Mouse (Mus musculus) midbrain, postnatal 0 days (tissue): ENCODE measurements around the gene Ddx39b. TPM values are rescaled to one million over a fixed set of nuclear protein-coding genes. Genes with fewer than 3 reads are reported as not detected.
A peak's percentile ranks its signal among the peaks of the same experiment; 100 is the strongest.

ENCODE experiments used
- ATAC-seq: fragments of 200-750 bp; cut with Nextera tagmentation; 2 replicates; pipeline ENCODE4 v1.8.0; 2017; ENCODE audit warnings: moderate number of reproducible peaks, mild to moderate bottlenecking, moderate TSS enrichment, moderate library complexity; ENCODE audit not compliant: low FRiP score
- DNase-seq: peaks from one replicate; pipeline ENCODE4 v3.0.0-alpha.2; 2015; ENCODE audit warnings: low spot score
- H3K27ac ChIP-seq: fragments of 300-500 bp; sonication (generic); 2 replicates; pipeline ENCODE4 v1.5.1; 2014; ENCODE audit warnings: low read depth, mild to moderate bottlenecking, low read length, mixed read lengths
- H3K27me3 ChIP-seq: fragments of 300-500 bp; sonication (generic); 2 replicates; pipeline ENCODE4 v1.6.1; 2014; ENCODE audit warnings: low read length, control low read depth, mixed read lengths; ENCODE audit not compliant: insufficient read depth
- H3K36me3 ChIP-seq: fragments of 300-500 bp; sonication (generic); 2 replicates; pipeline ENCODE4 v1.6.1; 2014; ENCODE audit warnings: low read length, control low read depth, mixed read lengths; ENCODE audit not compliant: insufficient read depth
- H3K4me1 ChIP-seq: fragments of 300-500 bp; sonication (generic); 2 replicates; pipeline ENCODE4 v1.6.1; 2014; ENCODE audit warnings: mild to moderate bottlenecking, control low read depth, antibody characterized with exemption, low read length, mixed read lengths; ENCODE audit not compliant: insufficient read depth
- H3K4me2 ChIP-seq: fragments of 300-500 bp; sonication (generic); 2 replicates; pipeline ENCODE4 v1.6.1; 2014; ENCODE audit warnings: low read depth, mild to moderate bottlenecking, low read length, mixed read lengths; ENCODE audit not compliant: poor library complexity, severe bottlenecking
- H3K4me3 ChIP-seq: fragments of 300-500 bp; sonication (generic); 2 replicates; pipeline ENCODE4 v1.5.1; 2014; ENCODE audit warnings: low read depth, mild to moderate bottlenecking, low read length, moderate library complexity
- H3K9ac ChIP-seq: fragments of 300-500 bp; sonication (generic); replicated peaks from 2 replicates; pipeline ENCODE4 v1.6.1; 2014; ENCODE audit warnings: mild to moderate bottlenecking, low read length, moderate library complexity, mixed read lengths; ENCODE audit not compliant: poor library complexity, severe bottlenecking
- H3K9me3 ChIP-seq: fragments of 300-500 bp; sonication (generic); 2 replicates; pipeline ENCODE4 v1.6.1; 2016; ENCODE audit warnings: low read length, control low read depth
- CTCF ChIP-seq: IDR thresholded peaks from 2 replicates; pipeline ENCODE4 v1.5.1; 2016; ENCODE audit warnings: antibody characterized with exemption, mild to moderate bottlenecking
- WGBS: fragments of 180-500 bp; shearing (Covaris S2); extraction: QIAGEN DNeasy Blood & Tissue Kit; methylation state at CpG from one replicate; pipeline ENCODE4 v1.1.7; 2014; 5-methylcytosine and 5-hydroxymethylcytosine counted together
- polyA plus RNA-seq: library from polyadenylated mRNA; unstranded; fragments of >200 nt; fragmentation: Nextera tagmentation; extraction: Ambion mirVana; gene quantifications from 2 replicates; pipeline ENCODE4 v1.2.1, GENCODE M21; 2015
- total RNA-seq: library from RNA; depleted of rRNA; stranded (reverse); fragments of >200 nt; gene quantifications from 2 replicates; pipeline ENCODE4 v1.2.3, GENCODE M21; 2014

The Ddx39b gene
- total and polyA plus RNA-seq, 2 experiments from 2014 or later: 261 to 329 TPM

DNA sequence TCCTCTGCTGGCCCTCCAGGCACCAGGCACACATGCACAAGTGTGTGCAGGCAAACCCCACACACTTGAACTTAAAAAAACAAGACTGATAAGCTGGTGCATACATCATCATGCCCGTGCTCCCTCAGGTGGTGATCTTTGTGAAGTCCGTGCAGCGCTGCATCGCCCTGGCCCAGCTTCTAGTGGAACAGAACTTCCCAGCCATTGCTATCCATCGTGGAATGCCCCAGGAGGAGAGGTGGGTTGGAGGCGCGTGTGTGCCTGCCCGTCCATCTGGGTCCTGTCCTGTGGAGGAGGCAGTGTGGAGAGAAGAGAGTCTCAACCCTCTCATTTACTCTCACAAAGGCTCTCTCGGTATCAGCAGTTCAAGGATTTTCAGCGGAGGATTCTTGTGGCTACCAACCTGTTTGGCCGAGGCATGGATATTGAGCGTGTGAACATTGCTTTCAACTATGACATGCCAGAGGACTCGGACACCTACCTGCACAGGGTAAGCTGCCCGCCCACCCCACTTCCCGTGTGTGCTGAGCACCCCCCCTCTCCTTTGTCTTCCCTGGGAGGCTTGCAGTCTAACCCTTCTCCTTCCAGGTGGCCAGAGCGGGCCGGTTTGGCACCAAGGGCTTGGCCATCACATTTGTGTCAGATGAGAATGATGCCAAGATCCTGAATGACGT lies 11.2 kb downstream of the Ddx39b start:
- TF ChIP-seq CTCF: peak; percentile 11; the same call in 1 of the 2 replicates
- no peak overlapping the region for H3K9ac ChIP-seq
- ATAC-seq: 0 out of 2 replicates have a peak, but pooled peaks have one; percentile 15
- WGBS: 83% methylated on average over 18 of the region's 18 CpGs
- H3K27me3 ChIP-seq: no peaks in the 10 kb centered on the region
- no peak for DNase-seq
- H3K4me1 ChIP-seq: no peaks in the 10 kb centered on the region
- no peak overlapping the region for H3K4me3 ChIP-seq
- H3K9me3 ChIP-seq: no peaks in the 10 kb centered on the region
- no peak overlapping the region for H3K27ac ChIP-seq
- H3K36me3 ChIP-seq: peaks cover 58% of the 10 kb centered on the region
- H3K4me2 ChIP-seq: no peak overlapping the region

DNA sequence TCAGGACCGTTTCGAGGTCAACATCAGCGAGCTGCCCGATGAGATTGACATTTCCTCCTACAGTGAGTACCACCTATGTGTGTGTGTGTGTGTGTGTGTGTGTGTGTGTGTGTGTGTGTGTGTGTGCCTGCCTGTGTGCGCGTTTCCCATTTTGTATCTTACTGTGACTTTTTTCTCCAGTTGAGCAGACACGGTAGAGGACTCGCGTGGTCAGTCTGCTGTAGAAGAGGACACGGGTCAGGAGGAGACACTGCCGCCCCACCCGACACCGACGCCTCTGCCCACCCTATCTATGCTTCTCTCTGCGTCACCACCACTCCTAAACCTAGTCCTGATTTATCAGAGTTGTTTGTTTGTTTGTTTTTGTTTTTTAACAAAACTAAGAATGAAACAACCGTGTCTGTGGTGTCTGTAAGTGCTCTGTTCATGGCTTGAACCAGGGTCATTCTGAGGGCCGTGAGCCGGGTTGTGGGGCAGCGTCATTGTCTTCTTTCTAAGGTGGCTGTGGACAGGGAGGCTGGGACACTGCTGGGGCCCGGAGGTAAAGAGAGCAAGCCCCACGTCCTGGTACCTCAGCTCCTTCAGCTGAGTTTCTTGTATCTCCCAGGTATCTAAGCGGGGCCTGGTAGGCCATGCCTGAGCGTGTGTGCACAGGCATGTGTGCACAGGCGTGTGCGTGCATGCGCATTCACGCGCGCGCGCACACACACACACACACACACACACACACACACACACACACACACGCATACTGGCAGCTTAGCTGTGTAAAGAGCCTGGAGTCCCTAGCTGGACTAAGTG lies 11.9 kb downstream of the Ddx39b start:
- ATAC-seq (no peak), DNase-seq (no peak)
- 86% methylated on average over 32 of the region's 32 CpGs for WGBS
- H3K27ac ChIP-seq: no peak overlapping the region
- no peak overlapping the region for H3K4me3 ChIP-seq
- H3K27me3 ChIP-seq: no peaks in the 10 kb centered on the region
- H3K9me3 ChIP-seq: no peaks in the 10 kb centered on the region
- H3K9ac ChIP-seq: no peak overlapping the region
- no peak overlapping the region for H3K4me2 ChIP-seq
- H3K4me1 ChIP-seq: no peaks in the 10 kb centered on the region
- peaks cover 53% of the 10 kb centered on the region for H3K36me3 ChIP-seq
- no peak for TF ChIP-seq CTCF

DNA sequence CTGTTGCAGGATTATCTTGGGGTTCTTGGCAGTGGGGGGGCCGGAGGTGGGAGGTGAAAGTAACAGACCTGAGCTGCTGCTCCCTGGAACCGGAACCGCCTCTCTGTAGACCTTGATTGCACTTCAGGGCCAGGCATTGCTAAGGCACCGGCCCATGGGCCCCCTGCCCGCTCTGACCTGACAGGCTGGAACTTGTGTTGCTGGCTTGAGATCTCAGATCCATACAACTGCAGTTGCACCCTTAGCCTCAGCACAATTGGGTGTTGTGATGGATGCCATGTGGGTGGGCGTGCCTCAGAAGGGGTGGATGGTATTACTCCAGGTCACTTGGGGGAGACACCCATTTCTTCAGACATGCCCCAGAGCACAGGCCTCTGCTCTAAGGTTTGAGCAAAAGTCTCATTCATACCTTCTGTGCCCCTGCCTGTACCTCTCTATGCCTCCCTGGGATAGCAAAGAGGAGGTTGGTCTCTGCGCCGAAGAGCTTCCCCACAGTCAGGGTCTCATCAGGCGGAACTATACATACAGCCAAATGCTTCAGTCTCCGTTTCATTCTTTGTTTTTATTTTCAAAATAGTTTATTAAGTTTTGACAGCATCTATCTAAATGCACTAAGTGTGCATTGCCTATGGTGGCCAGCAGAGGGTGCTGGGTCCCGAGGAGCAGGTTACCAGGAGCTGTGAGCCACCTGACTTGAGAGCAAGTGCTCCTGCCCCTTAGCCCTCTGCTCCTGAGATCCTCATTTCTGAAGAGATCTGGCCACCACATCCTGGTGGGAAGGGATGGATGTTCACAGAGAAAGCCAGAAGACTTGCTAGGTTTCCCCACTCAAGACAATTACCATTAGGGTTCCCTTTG lies 12.9 kb downstream of the Ddx39b start:
- Histone ChIP-seq H3K4me1 (no peaks in the 10 kb centered on the region), H3K27me3 (no peaks in the 10 kb centered on the region), H3K9ac (no peak overlapping the region), H3K4me3 (no peak overlapping the region), H3K9me3 (no peaks in the 10 kb centered on the region), H3K4me2 (no peak overlapping the region), H3K36me3 (peaks cover 44% of the 10 kb centered on the region), H3K27ac (no peak overlapping the region)
- peak; percentile 43 for DNase-seq
- TF ChIP-seq CTCF: peak; percentile 81
- peak; percentile 8; the same call in 1 of the 2 replicates for ATAC-seq
- 57% methylated on average over 11 of the region's 11 CpGs for WGBS

DNA sequence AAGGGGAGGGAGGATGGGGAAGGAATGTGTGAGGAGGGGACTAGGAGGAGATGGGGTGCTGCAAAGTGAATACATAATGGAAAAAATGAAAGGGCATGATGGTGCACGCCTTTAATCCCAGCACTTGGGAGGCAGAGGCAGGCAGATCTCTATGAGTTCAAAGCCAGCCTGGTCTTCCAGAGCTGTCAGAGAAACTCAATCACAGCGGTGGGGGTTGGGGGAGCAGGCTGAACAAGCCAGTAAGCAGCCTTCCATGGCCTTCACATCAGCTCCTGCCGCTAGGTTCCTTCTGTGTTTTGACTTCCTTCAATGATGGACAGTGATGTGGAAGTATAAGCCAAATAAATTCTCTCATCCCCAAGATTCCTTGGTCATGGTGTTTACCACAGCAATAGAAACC lies 13.8 kb downstream of the Ddx39b start:
- ATAC-seq (no peak), DNase-seq (no peak)
- Histone ChIP-seq H3K27ac (no peak overlapping the region), H3K4me3 (no peak overlapping the region), H3K4me2 (no peak overlapping the region), H3K9ac (no peak overlapping the region), H3K27me3 (no peaks in the 10 kb centered on the region), H3K9me3 (no peaks in the 10 kb centered on the region), H3K4me1 (no peaks in the 10 kb centered on the region), H3K36me3 (peaks cover 36% of the 10 kb centered on the region)
- TF ChIP-seq CTCF: no peak
- WGBS: 72% methylated on average over 3 of the region's 3 CpGs

DNA sequence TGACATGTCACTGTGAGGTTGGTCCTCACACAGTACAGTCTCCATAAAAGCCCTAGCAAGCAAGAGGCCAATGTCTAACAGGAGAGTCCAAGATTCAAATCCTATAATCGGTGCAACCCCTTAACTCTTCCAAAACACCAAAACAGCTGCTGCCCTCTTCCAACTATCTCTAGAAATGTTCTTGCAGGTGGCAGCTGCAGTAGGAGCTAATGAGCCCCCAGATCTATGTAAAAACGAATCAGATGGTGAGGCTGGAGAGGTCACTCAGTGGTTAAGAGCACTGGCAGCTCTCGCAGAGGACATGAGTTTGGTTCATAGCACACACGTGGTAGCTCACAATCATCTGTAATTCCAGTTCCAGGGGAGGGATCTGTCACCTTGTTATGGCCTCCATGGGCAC lies 14.2 kb downstream of the Ddx39b start:
- H3K36me3 ChIP-seq: peaks cover 32% of the 10 kb centered on the region
- H3K4me2 ChIP-seq: no peak overlapping the region
- no peaks in the 10 kb centered on the region for H3K27me3 ChIP-seq
- H3K4me1 ChIP-seq: no peaks in the 10 kb centered on the region
- no peak for ATAC-seq
- H3K4me3 ChIP-seq: no peak overlapping the region
- WGBS: 69% methylated on average over 4 of the region's 4 CpGs
- H3K27ac ChIP-seq: no peak overlapping the region
- TF ChIP-seq CTCF: no peak
- H3K9ac ChIP-seq: no peak overlapping the region
- DNase-seq: no peak
- H3K9me3 ChIP-seq: no peaks in the 10 kb centered on the region
